8 mouse cellular contexts compared by ENCODE assay signal in genomic region chr5:114638769-114639644, GRCm38 (mm10). TPM values are rescaled to one million over a fixed set of nuclear protein-coding genes. Genes with fewer than 3 reads are reported as not detected.
DNase-seq lines count a peak whose midpoint lies in the region; ATAC-seq and TF ChIP-seq lines count a peak whose summit lies in the region.

No protein-coding gene starts in this region.

- no peaks in the 10 kb centered on the region for H3K9me3 ChIP-seq in embryonic facial prominence, embryonic 15.5 days (replicated peaks)
- no peaks in the 10 kb centered on the region for H3K9me3 ChIP-seq in heart, embryonic 10.5 days
- H3K9me3 ChIP-seq in kidney, embryonic 14.5 days (ENCODE audit: control insufficient read depth, low read length): no peaks in the 10 kb centered on the region
- no peaks in the 10 kb centered on the region for H3K9me3 ChIP-seq in limb, embryonic 14.5 days (ENCODE audit: control insufficient read depth, low read length)
- no peaks in the 10 kb centered on the region for H3K9me3 ChIP-seq in midbrain, postnatal 0 days (ENCODE audit: low read length)

- H3K27ac ChIP-seq in embryonic facial prominence, embryonic 15.5 days (replicated peaks): no peak overlapping the region
- no peak overlapping the region for H3K27ac ChIP-seq in heart, embryonic 10.5 days
- H3K27ac ChIP-seq in kidney, embryonic 14.5 days (ENCODE audit: low read depth, low read length): no peak overlapping the region
- H3K27ac ChIP-seq in limb, embryonic 14.5 days (replicated peaks; ENCODE audit: low read depth, low read length): no peak overlapping the region
- H3K27ac ChIP-seq in midbrain, postnatal 0 days (ENCODE audit: low read depth, low read length): no peak overlapping the region

- TF ChIP-seq POLR2A in limb, embryonic 14.5 days (IDR thresholded peaks at IDR 0.05; ENCODE audit: borderline replicate concordance, extremely low read depth, insufficient read depth, insufficient read length): no peak

- H3K9ac ChIP-seq in embryonic facial prominence, embryonic 15.5 days: no peak overlapping the region
- no peak overlapping the region for H3K9ac ChIP-seq in kidney, embryonic 14.5 days (ENCODE audit: low read depth, low read length)
- H3K9ac ChIP-seq in limb, embryonic 14.5 days (ENCODE audit: low read depth, low read length, severe bottlenecking): no peak overlapping the region
- H3K9ac ChIP-seq in midbrain, postnatal 0 days (replicated peaks; ENCODE audit: low read length, poor library complexity, severe bottlenecking): no peak overlapping the region

- peak; percentile 99 for TF ChIP-seq CTCF in midbrain, postnatal 0 days (IDR thresholded peaks at IDR 0.05)

- peak overlapping the region; percentile 18; the same call in 1 of the 2 replicates for H3K4me3 ChIP-seq in embryonic facial prominence, embryonic 15.5 days (replicated peaks)
- H3K4me3 ChIP-seq in heart, embryonic 10.5 days: peak overlapping the region; percentile 38
- 0 out of 2 replicates have a peak overlapping the region, but pooled peaks have one; percentile 6 for H3K4me3 ChIP-seq in kidney, embryonic 14.5 days (ENCODE audit: low read length)
- H3K4me3 ChIP-seq in limb, embryonic 14.5 days (replicated peaks; ENCODE audit: low read length): 0 out of 2 replicates have a peak overlapping the region, but pooled peaks have one; percentile 13
- H3K4me3 ChIP-seq in midbrain, postnatal 0 days (ENCODE audit: low read depth, low read length): peak overlapping the region; percentile 10; the same call in 1 of the 2 replicates

- H3K4me1 ChIP-seq in embryonic facial prominence, embryonic 15.5 days: peaks cover 16% of the 10 kb centered on the region
- peaks cover 11% of the 10 kb centered on the region for H3K4me1 ChIP-seq in heart, embryonic 10.5 days
- H3K4me1 ChIP-seq in kidney, embryonic 14.5 days (ENCODE audit: control insufficient read depth, insufficient read depth, low read length): peaks cover 9% of the 10 kb centered on the region
- H3K4me1 ChIP-seq in limb, embryonic 14.5 days (ENCODE audit: control insufficient read depth, insufficient read depth, low read length): peaks cover 4% of the 10 kb centered on the region; the same call in 1 of the 2 replicates
- H3K4me1 ChIP-seq in midbrain, postnatal 0 days (ENCODE audit: insufficient read depth, low read length): no peaks in the 10 kb centered on the region

- peak overlapping the region; percentile 45 for H3K4me2 ChIP-seq in embryonic facial prominence, embryonic 15.5 days (replicated peaks)
- peak overlapping the region; percentile 38 for H3K4me2 ChIP-seq in kidney, embryonic 14.5 days (replicated peaks; ENCODE audit: low read depth, low read length)
- H3K4me2 ChIP-seq in limb, embryonic 14.5 days (replicated peaks; ENCODE audit: low read depth, low read length, severe bottlenecking): peak overlapping the region; percentile 37
- H3K4me2 ChIP-seq in midbrain, postnatal 0 days (ENCODE audit: low read depth, low read length, poor library complexity, severe bottlenecking): peak overlapping the region; percentile 34

- peaks cover 7% of the 10 kb centered on the region; the same call in 1 of the 2 replicates for H3K36me3 ChIP-seq in embryonic facial prominence, embryonic 15.5 days
- H3K36me3 ChIP-seq in heart, embryonic 10.5 days: no peaks in the 10 kb centered on the region
- no peaks in the 10 kb centered on the region for H3K36me3 ChIP-seq in kidney, embryonic 14.5 days (ENCODE audit: control insufficient read depth, insufficient read depth, low read length)
- H3K36me3 ChIP-seq in limb, embryonic 14.5 days (ENCODE audit: control insufficient read depth, insufficient read depth, low read length): no peaks in the 10 kb centered on the region
- H3K36me3 ChIP-seq in midbrain, postnatal 0 days (ENCODE audit: insufficient read depth, low read length): no peaks in the 10 kb centered on the region

- DNase-seq in 3T3-L1 (ENCODE audit: low read depth, low spot score): peak; percentile 97
- peak; percentile 73 to 77 for DNase-seq in adrenal gland, postnatal 4 days (ENCODE audit: low spot score in 2 of 2)
- peak; percentile 90 for DNase-seq in heart, embryonic 10.5 days (ENCODE audit: low spot score)
- DNase-seq in limb, embryonic 14.5 days (ENCODE audit: low spot score): peak; percentile 94
- DNase-seq in midbrain, postnatal 0 days (ENCODE audit: low spot score): peak; percentile 90
- DNase-seq in spleen, postnatal 10 days (ENCODE audit: low spot score in 2 of 2): peak; percentile 82 to 90

- WGBS in embryonic facial prominence, embryonic 15.5 days: 15% methylated on average over 22 of the region's 22 CpGs
- 17% methylated on average over 22 of the region's 22 CpGs for WGBS in heart, embryonic 10.5 days
- WGBS in kidney, embryonic 14.5 days: 15% methylated on average over 22 of the region's 22 CpGs
- WGBS in limb, embryonic 14.5 days: 16% methylated on average over 22 of the region's 22 CpGs
- 17% methylated on average over 22 of the region's 22 CpGs for WGBS in midbrain, postnatal 0 days

- ATAC-seq in embryonic facial prominence, embryonic 15.5 days (ENCODE audit: insufficient number of reproducible peaks, low FRiP score, low TSS enrichment, low read depth): no peak; the same call in 1 of the 2 replicates
- ATAC-seq in kidney, embryonic 14.5 days (ENCODE audit: low FRiP score, low TSS enrichment): peak; percentile 75
- peak; percentile 89 for ATAC-seq in limb, embryonic 14.5 days (ENCODE audit: low FRiP score, low read depth)
- ATAC-seq in midbrain, postnatal 0 days (ENCODE audit: low FRiP score): peak; percentile 62; the same call in 1 of the 2 replicates

- H3K27me3 ChIP-seq in embryonic facial prominence, embryonic 15.5 days: peaks cover 9% of the 10 kb centered on the region
- peaks cover 85% of the 10 kb centered on the region for H3K27me3 ChIP-seq in heart, embryonic 10.5 days (ENCODE audit: insufficient read depth, poor library complexity, severe bottlenecking)
- H3K27me3 ChIP-seq in kidney, embryonic 14.5 days (ENCODE audit: control insufficient read depth, insufficient read depth, low read length): no peaks in the 10 kb centered on the region
- H3K27me3 ChIP-seq in limb, embryonic 14.5 days (ENCODE audit: control insufficient read depth, insufficient read depth, low read length): no peaks in the 10 kb centered on the region
- H3K27me3 ChIP-seq in midbrain, postnatal 0 days (ENCODE audit: insufficient read depth, low read length): no peaks in the 10 kb centered on the region; the same call in 1 of the 2 replicates

RNA-seq across cellular contexts. Expression of gene Trpv4, which starts 19.2 kb away (rescaled TPM):
- total RNA-seq in adrenal gland, postnatal 4 days (2021): 1 to 10 TPM; 2.4 to 8.0 TPM
- 14.6 and 15.0 TPM in 2 replicates for polyA plus RNA-seq in embryonic facial prominence, embryonic 15.5 days (2015; fragmentation: Nextera tagmentation; extraction: Ambion mirVana)
- 1.1 TPM in 2 replicates for polyA plus RNA-seq in heart, embryonic 10.5 days (2016; fragmentation: Nextera tagmentation; extraction: Ambion mirVana)
- polyA plus RNA-seq in kidney, embryonic 14.5 days (2014; fragmentation: Nextera tagmentation; extraction: Ambion mirVana): 12.8 and 18.6 TPM in 2 replicates
- polyA plus RNA-seq in limb, embryonic 14.5 days (2012; rRNA removed): 44.9 and 68.2 TPM in 2 replicates
- 12.9 TPM in 2 replicates for polyA plus RNA-seq in limb, embryonic 14.5 days (2014; fragmentation: Nextera tagmentation; extraction: Ambion mirVana)
- 1.2 and 3.4 TPM in 2 replicates for total RNA-seq in midbrain, postnatal 0 days (2014; rRNA removed)
- polyA plus RNA-seq in midbrain, postnatal 0 days (2015; fragmentation: Nextera tagmentation; extraction: Ambion mirVana): 0.88 and 1.4 TPM in 2 replicates

RNA-seq across cellular contexts. Expression of gene Gltp, which starts 51.8 kb away (rescaled TPM):
- total RNA-seq in adrenal gland, postnatal 4 days (2021): 10 to 100 TPM; 49.5 to 53.4 TPM
- polyA plus RNA-seq in embryonic facial prominence, embryonic 15.5 days (2015; fragmentation: Nextera tagmentation; extraction: Ambion mirVana): 287 and 358 TPM in 2 replicates
- polyA plus RNA-seq in heart, embryonic 10.5 days (2016; fragmentation: Nextera tagmentation; extraction: Ambion mirVana): 65.8 and 71.8 TPM in 2 replicates
- 42.6 and 64.5 TPM in 2 replicates for polyA plus RNA-seq in kidney, embryonic 14.5 days (2014; fragmentation: Nextera tagmentation; extraction: Ambion mirVana)
- 132 and 144 TPM in 2 replicates for polyA plus RNA-seq in limb, embryonic 14.5 days (2012; rRNA removed)
- polyA plus RNA-seq in limb, embryonic 14.5 days (2014; fragmentation: Nextera tagmentation; extraction: Ambion mirVana): 229 and 289 TPM in 2 replicates
- total RNA-seq in midbrain, postnatal 0 days (2014; rRNA removed): 27.0 and 42.1 TPM in 2 replicates
- polyA plus RNA-seq in midbrain, postnatal 0 days (2015; fragmentation: Nextera tagmentation; extraction: Ambion mirVana): 32.6 and 35.3 TPM in 2 replicates
